Mouse (Mus musculus) bone marrow, adult 2 months (tissue): ENCODE results near the gene Rgs9.

ENCODE experiments used
- CTCF ChIP-seq: fragments of 200-500 bp; IDR thresholded peaks from 2 replicates; pipeline ENCODE4 v1.5.1; 2011; ENCODE audit warnings: low read length, control low read depth; ENCODE audit not compliant: control insufficient read depth, insufficient read depth
- POLR2A ChIP-seq: fragments of 200-500 bp; IDR thresholded peaks from 2 replicates; pipeline ENCODE4 v1.6.1; 2011; ENCODE audit warnings: low read depth, mild to moderate bottlenecking, control low read depth, low read length, borderline replicate concordance; ENCODE audit not compliant: control insufficient read depth

GRCm38 (mm10) chr11:109332722-109333121, 34.8 kb upstream of the Rgs9 start:
- no peak for TF ChIP-seq CTCF
- no peak for TF ChIP-seq POLR2A
